Mouse (Mus musculus) heart, adult 11 months (tissue): Measurements from ENCODE around the gene Ffar2.
"Not testable (repeated sequence)": the region's sequence is repeated elsewhere in the genome, so short reads cannot be mapped to it uniquely, and the experiment has no call there.

Experiments
- DNase-seq: peaks from one replicate; pipeline ENCODE4 v3.0.0; 2022

The Ffar2 gene

GRCm38 (mm10) chr7:30823675-30824074, at the start of gene Ffar2:
TSS of gene Ffar2 (minus strand) at chr7:30823775.
- peak; percentile 88 for DNase-seq

GRCm38 (mm10) chr7:30873083-30873482, 49.5 kb upstream of the Ffar2 start:
- peak; percentile 91 for DNase-seq

- DNase-seq = no peak
These were observed 39.8 kb upstream of the Ffar2 start for GRCm38 (mm10) chr7:30863386-30863785.

- DNase-seq = no peak
These were observed 37.9 kb upstream of the Ffar2 start, which contains the start of gene Ffar1 for GRCm38 (mm10) chr7:30861464-30861863. TSS of gene Ffar1 (minus strand) at chr7:30861564.

GRCm38 (mm10) chr7:30859635-30860402, 36.2 kb upstream of the Ffar2 start:
- peak; percentile 86 for DNase-seq

GRCm38 (mm10) chr7:30859290-30859634, 35.7 kb upstream of the Ffar2 start:
- DNase-seq = peak; percentile 90

GRCm38 (mm10) chr7:30857746-30858145, 34.2 kb upstream of the Ffar2 start:
- DNase-seq = no peak

- DNase-seq = no peak
These were observed 32.5 kb upstream of the Ffar2 start, which contains the start of gene Ffar3 for GRCm38 (mm10) chr7:30856078-30856477. TSS of gene Ffar3 (minus strand) at chr7:30856178.

GRCm38 (mm10) chr7:30851421-30851820, 27.8 kb upstream of the Ffar2 start:
- DNase-seq = no peak

- no peak for DNase-seq
These were observed 24.4 kb upstream of the Ffar2 start for GRCm38 (mm10) chr7:30847934-30848333.

GRCm38 (mm10) chr7:30847386-30847785, 23.8 kb upstream of the Ffar2 start:
- no peak for DNase-seq

- no peak for DNase-seq
These were observed 23.0 kb upstream of the Ffar2 start for GRCm38 (mm10) chr7:30846505-30847053.

GRCm38 (mm10) chr7:30844676-30845297, 21.2 kb upstream of the Ffar2 start:
- no peak for DNase-seq

- DNase-seq = no peak
These were observed 18.5 kb upstream of the Ffar2 start for GRCm38 (mm10) chr7:30842092-30842491.

GRCm38 (mm10) chr7:30841379-30841778, 17.8 kb upstream of the Ffar2 start:
- no peak for DNase-seq

GRCm38 (mm10) chr7:30840306-30840705, 16.7 kb upstream of the Ffar2 start:
- DNase-seq = no peak

GRCm38 (mm10) chr7:30837277-30837676, 13.7 kb upstream of the Ffar2 start:
- no peak for DNase-seq

GRCm38 (mm10) chr7:30832684-30833083, 9.1 kb upstream of the Ffar2 start:
- DNase-seq = not testable (repeated sequence)

- DNase-seq = no peak
These were observed 8.7 kb upstream of the Ffar2 start for GRCm38 (mm10) chr7:30832261-30832660.

GRCm38 (mm10) chr7:30829428-30829827, 5.9 kb upstream of the Ffar2 start:
- no peak for DNase-seq

GRCm38 (mm10) chr7:30828871-30829270, 5.3 kb upstream of the Ffar2 start:
- not testable (repeated sequence) for DNase-seq

GRCm38 (mm10) chr7:30826660-30827059, 3.1 kb upstream of the Ffar2 start:
- no peak for DNase-seq

- no peak for DNase-seq
These were observed 731 bp upstream of the Ffar2 start for GRCm38 (mm10) chr7:30824306-30824705.

GRCm38 (mm10) chr7:30821532-30821931, 2.0 kb downstream of the Ffar2 start:
- DNase-seq = peak; percentile 92
